Mouse (Mus musculus): ENCODE data around the gene Sema4a.

DNA sequence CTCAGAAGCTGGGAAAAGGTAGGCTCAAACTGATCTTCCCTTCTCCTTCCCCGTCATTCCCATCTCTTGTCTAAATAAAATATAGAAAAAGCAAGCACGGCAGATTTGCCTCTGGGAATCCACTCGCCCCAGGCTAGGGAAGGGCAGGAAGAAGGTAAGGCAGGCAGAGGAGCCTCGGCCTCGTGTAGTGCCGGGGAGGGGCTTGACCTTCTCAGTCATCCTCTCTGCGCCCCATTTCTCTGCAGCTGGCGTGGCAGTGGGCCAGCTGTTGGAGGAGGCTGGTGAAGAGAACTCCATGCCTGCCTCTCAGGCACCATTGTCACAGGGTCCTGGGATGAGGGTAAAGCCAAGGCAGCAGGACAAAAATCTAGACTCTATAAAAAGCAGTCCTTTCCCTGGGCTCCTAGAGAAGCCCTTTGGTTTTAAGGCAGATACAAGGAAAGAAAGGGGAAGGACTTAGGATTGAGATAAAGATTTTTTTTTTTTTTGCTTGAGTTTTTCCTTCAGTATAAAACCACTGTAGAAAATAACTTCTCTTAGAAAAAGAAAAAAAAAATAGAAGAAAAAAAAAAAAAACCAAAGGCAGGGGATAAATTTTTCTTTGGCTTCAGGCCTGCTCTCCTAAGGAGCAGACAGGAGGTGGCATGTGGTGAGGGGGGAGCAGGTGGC, 20.5 kb upstream of the Sema4a start:
- no peak for TF ChIP-seq CTCF (IDR thresholded peaks at IDR 0.05 in 2 of 3, conservative IDR thresholded peaks at IDR 0.05 in 1 of 3; ENCODE audit: control insufficient read depth in 1 of 3, insufficient read depth in 1 of 3, low read depth in 2 of 3, low read length in 3 of 3, poor library complexity in 1 of 3, severe bottlenecking in 1 of 3)
- no peak for TF ChIP-seq ELF1 (IDR thresholded peaks at IDR 0.05; ENCODE audit: low read depth, low read length)
- TF ChIP-seq POLR2A (IDR thresholded peaks at IDR 0.05; ENCODE audit: control insufficient read depth in 1 of 2, insufficient read depth in 1 of 2, low read depth in 1 of 2, low read length in 2 of 2, poor library complexity in 1 of 2) = no peak
- TF ChIP-seq EP300 (IDR thresholded peaks at IDR 0.05; ENCODE audit: low read depth in 1 of 2, low read length in 2 of 2) = no peak
- no peak for TF ChIP-seq USF1 (IDR thresholded peaks at IDR 0.05; ENCODE audit: low read depth, low read length)
- no peak for TF ChIP-seq HCFC1 (IDR thresholded peaks at IDR 0.05; ENCODE audit: low read depth, low read length)
- TF ChIP-seq MXI1 (IDR thresholded peaks at IDR 0.05; ENCODE audit: low read depth, low read length) = no peak
- TF ChIP-seq MEF2A (IDR thresholded peaks at IDR 0.05; ENCODE audit: extremely low read depth, insufficient replicate concordance, low read depth, low read length, poor library complexity, severe bottlenecking) = no peak

Measured in MEL (cell line).